Mouse (Mus musculus): ENCODE data around the gene Tmsb15l. TPM values are rescaled to one million over a fixed set of nuclear protein-coding genes. Genes with fewer than 3 reads are reported as not detected.
"Not testable (repeated sequence)": the region's sequence is repeated elsewhere in the genome, so short reads cannot be mapped to it uniquely, and the experiment has no call there.

Tmsb15l gene
- polyA plus RNA-seq, 1 experiment = 0.58 TPM

- DNase-seq (ENCODE audit: low read depth in 1 of 2, low spot score in 2 of 2) = peak; percentile 30 to 76
- peak within 1 kb of the TSS; percentile 98 for H3K27ac ChIP-seq (ENCODE audit: insufficient read depth, low read length)
Observed at GRCm38 (mm10) chrX:136992978-136993547, 16.4 kb upstream of the Tmsb15l start, which contains the start of gene Zcchc18. Zcchc18 (plus strand) TSS chrX:136993155.

GRCm38 (mm10) chrX:136992191-136992965 lies 15.7 kb upstream of the Tmsb15l start:
- H3K4me3 ChIP-seq (ENCODE audit: extremely low read depth, insufficient read depth, insufficient read length) = peak overlapping the region; percentile 95
- no peak for DNase-seq (ENCODE audit: low read depth in 1 of 2, low spot score in 2 of 2)
- TF ChIP-seq CTCF (IDR thresholded peaks at IDR 0.05; ENCODE audit: extremely low read depth, insufficient read depth, insufficient read length, insufficient replicate concordance) = no peak
- TF ChIP-seq POLR2A (IDR thresholded peaks at IDR 0.05; ENCODE audit: low read depth, low read length) = no peak
- H3K27ac ChIP-seq (ENCODE audit: insufficient read depth, low read length) = peak overlapping the region; percentile 98
- H3K36me3 ChIP-seq (ENCODE audit: control insufficient read depth, insufficient read depth, low read length) = no peaks in the 10 kb centered on the region
- 21% methylated on average over 19 of the region's 19 CpGs for WGBS
- H3K27me3 ChIP-seq (ENCODE audit: control insufficient read depth, insufficient read depth, low read length) = no peaks in the 10 kb centered on the region
- H3K4me1 ChIP-seq (ENCODE audit: control insufficient read depth, insufficient read depth, insufficient read length) = peaks cover 3% of the 10 kb centered on the region; the same call in 1 of the 2 replicates

More at GRCm38 (mm10) chrX:136992978-136993547, 16.4 kb upstream of the Tmsb15l start, which contains the start of gene Zcchc18:
- no peak for TF ChIP-seq CTCF (IDR thresholded peaks at IDR 0.05; ENCODE audit: extremely low read depth, insufficient read depth, insufficient read length, insufficient replicate concordance)
- peak; percentile 73 for TF ChIP-seq POLR2A (IDR thresholded peaks at IDR 0.05; ENCODE audit: low read depth, low read length)
- Histone ChIP-seq H3K4me1 (ENCODE audit: control insufficient read depth, insufficient read depth, insufficient read length) (peaks cover 3% of the 10 kb centered on the region; the same call in 1 of the 2 replicates), H3K4me3 (ENCODE audit: extremely low read depth, insufficient read depth, insufficient read length) (peak within 1 kb of the TSS; percentile 95), H3K27me3 (ENCODE audit: control insufficient read depth, insufficient read depth, low read length) (no peaks in the 10 kb centered on the region), H3K36me3 (ENCODE audit: control insufficient read depth, insufficient read depth, low read length) (no peaks in the 10 kb centered on the region)
- WGBS = 32% methylated on average over 26 of the region's 26 CpGs

- Histone ChIP-seq H3K27me3 (ENCODE audit: control insufficient read depth, insufficient read depth, low read length) (no peaks in the 10 kb centered on the region), H3K27ac (ENCODE audit: insufficient read depth, low read length) (peak overlapping the region; percentile 98), H3K4me3 (ENCODE audit: extremely low read depth, insufficient read depth, insufficient read length) (peak overlapping the region; percentile 38; the same call in 1 of the 2 replicates), H3K36me3 (ENCODE audit: control insufficient read depth, insufficient read depth, low read length) (no peaks in the 10 kb centered on the region), H3K4me1 (ENCODE audit: control insufficient read depth, insufficient read depth, insufficient read length) (peaks cover 6% of the 10 kb centered on the region; the same call in 1 of the 2 replicates)
- TF ChIP-seq POLR2A (IDR thresholded peaks at IDR 0.05; ENCODE audit: low read depth, low read length) = no peak
- no peak for TF ChIP-seq CTCF (IDR thresholded peaks at IDR 0.05; ENCODE audit: extremely low read depth, insufficient read depth, insufficient read length, insufficient replicate concordance)
- no peak for DNase-seq (ENCODE audit: low read depth in 1 of 2, low spot score in 2 of 2)
- 62% methylated on average over 2 of the region's 2 CpGs for WGBS
Observed at GRCm38 (mm10) chrX:136991274-136991673, 14.6 kb upstream of the Tmsb15l start.

- TF ChIP-seq POLR2A (IDR thresholded peaks at IDR 0.05; ENCODE audit: low read depth, low read length) = no peak
- no peak for TF ChIP-seq CTCF (IDR thresholded peaks at IDR 0.05; ENCODE audit: extremely low read depth, insufficient read depth, insufficient read length, insufficient replicate concordance)
- no peaks in the 10 kb centered on the region for H3K36me3 ChIP-seq (ENCODE audit: control insufficient read depth, insufficient read depth, low read length)
- H3K4me1 ChIP-seq (ENCODE audit: control insufficient read depth, insufficient read depth, insufficient read length) = peaks cover 4% of the 10 kb centered on the region; the same call in 1 of the 2 replicates
- no peak overlapping the region for H3K4me3 ChIP-seq (ENCODE audit: extremely low read depth, insufficient read depth, insufficient read length)
- no peaks in the 10 kb centered on the region for H3K27me3 ChIP-seq (ENCODE audit: control insufficient read depth, insufficient read depth, low read length)
- DNase-seq (ENCODE audit: low read depth in 1 of 2, low spot score in 2 of 2) = peak; percentile 39 to 41
- peak overlapping the region; percentile 82 for H3K27ac ChIP-seq (ENCODE audit: insufficient read depth, low read length)
Observed at GRCm38 (mm10) chrX:136986039-136986438, 9.4 kb upstream of the Tmsb15l start.

GRCm38 (mm10) chrX:136978616-136979015 lies 1.9 kb upstream of the Tmsb15l start:
- no peak overlapping the region for H3K27ac ChIP-seq (ENCODE audit: insufficient read depth, low read length)
- no peaks in the 10 kb centered on the region for H3K36me3 ChIP-seq (ENCODE audit: control insufficient read depth, insufficient read depth, low read length)
- TF ChIP-seq CTCF (IDR thresholded peaks at IDR 0.05; ENCODE audit: extremely low read depth, insufficient read depth, insufficient read length, insufficient replicate concordance) = no peak
- no peaks in the 10 kb centered on the region for H3K27me3 ChIP-seq (ENCODE audit: control insufficient read depth, insufficient read depth, low read length)
- no peak for DNase-seq (ENCODE audit: low read depth in 1 of 2, low spot score in 2 of 2)
- H3K4me1 ChIP-seq (ENCODE audit: control insufficient read depth, insufficient read depth, insufficient read length) = no peaks in the 10 kb centered on the region
- no peak overlapping the region for H3K4me3 ChIP-seq (ENCODE audit: extremely low read depth, insufficient read depth, insufficient read length)

- H3K4me3 ChIP-seq (ENCODE audit: extremely low read depth, insufficient read depth, insufficient read length) = peak within 1 kb of the TSS; percentile 83; the same call in 1 of the 2 replicates
- H3K27me3 ChIP-seq (ENCODE audit: control insufficient read depth, insufficient read depth, low read length); H3K27ac ChIP-seq (ENCODE audit: insufficient read depth, low read length); H3K36me3 ChIP-seq (ENCODE audit: control insufficient read depth, insufficient read depth, low read length); H3K4me1 ChIP-seq (ENCODE audit: control insufficient read depth, insufficient read depth, insufficient read length); DNase-seq (ENCODE audit: low read depth in 1 of 2, low spot score in 2 of 2): not testable (repeated sequence)
- 87% methylated on average over 6 of the region's 6 CpGs for WGBS
Observed at GRCm38 (mm10) chrX:136975397-136975796, 1.3 kb downstream of the Tmsb15l start, which contains the start of gene Tmsb15b2. Tmsb15b2 (minus strand) TSS chrX:136975497.

GRCm38 (mm10) chrX:136959688-136960087 lies 17.0 kb downstream of the Tmsb15l start:
- TF ChIP-seq POLR2A (IDR thresholded peaks at IDR 0.05; ENCODE audit: low read depth, low read length) (no peak), CTCF (IDR thresholded peaks at IDR 0.05; ENCODE audit: extremely low read depth, insufficient read depth, insufficient read length, insufficient replicate concordance) (peak; percentile 21; the same call in 1 of the 2 replicates)
- DNase-seq (ENCODE audit: low read depth in 1 of 2, low spot score in 2 of 2) = peak in 1 of 2 experiments; percentile 5
- no peaks in the 10 kb centered on the region for H3K27me3 ChIP-seq (ENCODE audit: control insufficient read depth, insufficient read depth, low read length)
- WGBS = 36% methylated on average over 2 of the region's 2 CpGs
- H3K36me3 ChIP-seq (ENCODE audit: control insufficient read depth, insufficient read depth, low read length) = no peaks in the 10 kb centered on the region
- H3K4me3 ChIP-seq (ENCODE audit: extremely low read depth, insufficient read depth, insufficient read length) = no peak overlapping the region
- H3K4me1 ChIP-seq (ENCODE audit: control insufficient read depth, insufficient read depth, insufficient read length) = no peaks in the 10 kb centered on the region
- H3K27ac ChIP-seq (ENCODE audit: insufficient read depth, low read length) = no peak overlapping the region

- not testable (repeated sequence) for H3K4me3 ChIP-seq (ENCODE audit: extremely low read depth, insufficient read depth, insufficient read length); H3K36me3 ChIP-seq (ENCODE audit: control insufficient read depth, insufficient read depth, low read length); H3K4me1 ChIP-seq (ENCODE audit: control insufficient read depth, insufficient read depth, insufficient read length); DNase-seq (ENCODE audit: low read depth in 1 of 2, low spot score in 2 of 2); H3K27ac ChIP-seq (ENCODE audit: insufficient read depth, low read length); H3K27me3 ChIP-seq (ENCODE audit: control insufficient read depth, insufficient read depth, low read length)
- WGBS = 87% methylated on average over 5 of the region's 5 CpGs
Observed at GRCm38 (mm10) chrX:136958300-136958699, 18.4 kb downstream of the Tmsb15l start.

- DNase-seq (ENCODE audit: low read depth in 1 of 2, low spot score in 2 of 2); H3K36me3 ChIP-seq (ENCODE audit: control insufficient read depth, insufficient read depth, low read length); H3K27me3 ChIP-seq (ENCODE audit: control insufficient read depth, insufficient read depth, low read length); H3K4me3 ChIP-seq (ENCODE audit: extremely low read depth, insufficient read depth, insufficient read length); H3K27ac ChIP-seq (ENCODE audit: insufficient read depth, low read length); H3K4me1 ChIP-seq (ENCODE audit: control insufficient read depth, insufficient read depth, insufficient read length): not testable (repeated sequence)
- 57% methylated on average over 13 of the region's 13 CpGs for WGBS
Observed at GRCm38 (mm10) chrX:136957583-136958279, 18.9 kb downstream of the Tmsb15l start.

All from spleen, adult 2 months (tissue).